Mouse (Mus musculus) MEL (cell line): ENCODE measurements around the gene Tbc1d16.

Experiments used
- BHLHE40 ChIP-seq: IDR thresholded peaks from 2 replicates; pipeline ENCODE4 v1.6.1; 2012; ENCODE audit warnings: low read depth, mild to moderate bottlenecking, inconsistent platforms, low read length, improper control_type of control experiment, borderline replicate concordance
- CTCF ChIP-seq, 3 experiments: IDR thresholded peaks in 2 of 3; conservative IDR thresholded peaks in 1 of 3; 2 replicates each; pipeline ENCODE4 v1.5.1; 2011 to 2012; ENCODE audit warnings: low read length in 3 of 3, low read depth in 2 of 3, mild to moderate bottlenecking in 2 of 3, improper control_type of control experiment in 1 of 3, inconsistent platforms in 1 of 3, mixed read lengths in 1 of 3, moderate library complexity in 1 of 3; ENCODE audit not compliant: control insufficient read depth in 1 of 3, insufficient read depth in 1 of 3, poor library complexity in 1 of 3, severe bottlenecking in 1 of 3
- ELF1 ChIP-seq: IDR thresholded peaks from 2 replicates; pipeline ENCODE4 v1.6.1; 2014; ENCODE audit warnings: low read depth, mild to moderate bottlenecking, inconsistent platforms, low read length, improper control_type of control experiment, moderate library complexity
- POLR2A ChIP-seq, 2 experiments: IDR thresholded peaks; 2 replicates each; pipeline ENCODE4 v1.6.1; 2011 to 2012; ENCODE audit warnings: low read length in 2 of 2, mild to moderate bottlenecking in 2 of 2, control low read depth in 1 of 2, improper control_type of control experiment in 1 of 2, low read depth in 1 of 2, moderate library complexity in 1 of 2; ENCODE audit not compliant: control insufficient read depth in 1 of 2, insufficient read depth in 1 of 2, poor library complexity in 1 of 2
- TAL1 ChIP-seq: IDR thresholded peaks from 2 replicates; pipeline ENCODE4 v1.6.1; 2012; ENCODE audit warnings: mild to moderate bottlenecking, inconsistent platforms, low read length, moderate library complexity, mixed read lengths
- ZNF384 ChIP-seq: IDR thresholded peaks from 2 replicates; pipeline ENCODE4 v1.6.1; 2012; ENCODE audit warnings: low read depth, mild to moderate bottlenecking, inconsistent platforms, low read length, improper control_type of control experiment

- TF ChIP-seq BHLHE40 = no peak; the same call in 1 of the 2 replicates
- no peak for TF ChIP-seq CTCF (IDR thresholded peaks at IDR 0.05 in 2 of 3, conservative IDR thresholded peaks at IDR 0.05 in 1 of 3; ENCODE audit: control insufficient read depth in 1 of 3, insufficient read depth in 1 of 3, low read depth in 2 of 3, low read length in 3 of 3, poor library complexity in 1 of 3, severe bottlenecking in 1 of 3)
- peak in 1 of 2 experiments; percentile 81; a peak in 3 of 4 replicates for TF ChIP-seq POLR2A (IDR thresholded peaks at IDR 0.05; ENCODE audit: control insufficient read depth in 1 of 2, insufficient read depth in 1 of 2, low read depth in 1 of 2, low read length in 2 of 2, poor library complexity in 1 of 2)
- no peak for TF ChIP-seq TAL1
- peak; percentile 56; the same call in 1 of the 2 replicates for TF ChIP-seq ELF1
- TF ChIP-seq ZNF384 = no peak
Observed at GRCm38 (mm10) chr11:119238305-119238721, 10.0 kb upstream of the Tbc1d16 start.
